16 mouse cellular contexts compared by ENCODE assay signal in genomic region chr4:137797038-137797437, GRCm38 (mm10). TPM values are rescaled to one million over a fixed set of nuclear protein-coding genes. Genes with fewer than 3 reads are reported as not detected.
"Had no signal": no experiment of that assay in that cellular context is flagged by ENCODE, and none has a peak within 500 bp of the region (broad histone marks: within the 10 kb centered on the region; RNA-seq: fewer than 3 reads in every experiment).

No protein-coding gene starts in this region.

- H3K4me3 ChIP-seq: heart, adult 2 months; layer of hippocampus, adult 2 months; left cerebral cortex, adult 2 months had no signal

- H3K36me3 ChIP-seq: heart, embryonic 13.5 days; heart, embryonic 15.5 days; hindbrain, embryonic 13.5 days; hindbrain, embryonic 15.5 days; kidney, embryonic 15.5 days; limb, embryonic 10.5 days; limb, embryonic 12.5 days; liver, embryonic 12.5 days had no signal

- H3K27ac ChIP-seq: heart, embryonic 13.5 days; heart, embryonic 15.5 days; hindbrain, embryonic 13.5 days; hindbrain, embryonic 15.5 days; hindbrain, postnatal 0 days; kidney, embryonic 15.5 days; kidney, postnatal 0 days; layer of hippocampus, adult 2 months; left cerebral cortex, adult 2 months; limb, embryonic 12.5 days; liver, embryonic 12.5 days; liver, embryonic 14.5 days had no signal

- DNase-seq: heart, adult 11 months had no signal

- H3K9ac ChIP-seq: heart, embryonic 13.5 days; heart, embryonic 15.5 days; hindbrain, embryonic 13.5 days; hindbrain, embryonic 15.5 days; kidney, embryonic 15.5 days; liver, embryonic 12.5 days; liver, embryonic 14.5 days had no signal

- H3K9me3 ChIP-seq: heart, embryonic 13.5 days; heart, embryonic 15.5 days; hindbrain, embryonic 13.5 days; hindbrain, embryonic 15.5 days; kidney, embryonic 15.5 days; limb, embryonic 10.5 days; limb, embryonic 12.5 days; liver, embryonic 12.5 days had no signal

RNA-seq across cellular contexts. Expression of gene Alpl, which starts 0.9 kb away (rescaled TPM):
- total RNA-seq: hematopoietic stem cell, adult 5-6 weeks had no signal
